ENCODE assay signal across 8 mouse cellular contexts in genomic region chr4:46990281-46991015, GRCm38 (mm10). TPM values are rescaled to one million over a fixed set of nuclear protein-coding genes. Genes with fewer than 3 reads are reported as not detected.
DNase-seq lines count a peak whose midpoint lies in the region; ATAC-seq and TF ChIP-seq lines count a peak whose summit lies in the region.

No protein-coding gene starts in this region.

- H3K27me3 ChIP-seq in E14TG2a.4 (ENCODE audit: insufficient read depth, low read length) = peaks cover 88% of the 10 kb centered on the region
- H3K27me3 ChIP-seq in intestine, embryonic 15.5 days (replicated peaks) = peaks cover 64% of the 10 kb centered on the region
- H3K27me3 ChIP-seq in midbrain, embryonic 16.5 days (ENCODE audit: control insufficient read depth, insufficient read depth, low read depth, low read length) = peaks cover 5% of the 10 kb centered on the region; the same call in 1 of the 2 replicates

- DNase-seq in cerebellum, adult 11 months = no peak
- DNase-seq in embryo, embryonic 11 days = peak; percentile 61
- no peak for DNase-seq in thymus, postnatal 10 days (ENCODE audit: low spot score in 2 of 2)

- TF ChIP-seq CTCF in E14TG2a.4 (conservative IDR thresholded peaks at IDR 0.05; ENCODE audit: low read length) = no peak

- no peaks in the 10 kb centered on the region for H3K9me3 ChIP-seq in E14TG2a.4 (ENCODE audit: low read length)
- H3K9me3 ChIP-seq in intestine, embryonic 15.5 days = no peaks in the 10 kb centered on the region
- no peaks in the 10 kb centered on the region for H3K9me3 ChIP-seq in midbrain, embryonic 16.5 days (replicated peaks; ENCODE audit: control insufficient read depth, low read length, poor library complexity, severe bottlenecking)

- peaks cover 22% of the 10 kb centered on the region for H3K4me1 ChIP-seq in E14TG2a.4 (replicated peaks; ENCODE audit: low read depth, low read length)
- H3K4me1 ChIP-seq in intestine, embryonic 15.5 days (replicated peaks) = peaks cover 21% of the 10 kb centered on the region
- peaks cover 15% of the 10 kb centered on the region for H3K4me1 ChIP-seq in midbrain, embryonic 16.5 days (ENCODE audit: control insufficient read depth, insufficient read depth, low read length)

- H3K27ac ChIP-seq in intestine, embryonic 15.5 days = no peak overlapping the region
- H3K27ac ChIP-seq in midbrain, embryonic 16.5 days (ENCODE audit: low read length) = peak overlapping the region; percentile 93

- H3K9ac ChIP-seq in intestine, embryonic 15.5 days = no peak overlapping the region
- H3K9ac ChIP-seq in midbrain, embryonic 16.5 days (ENCODE audit: low read depth, low read length) = peak overlapping the region; percentile 96

- WGBS in intestine, embryonic 15.5 days = 5% methylated on average over 29 of the region's 29 CpGs
- whole genome bisulfite sequencing in midbrain, embryonic 16.5 days = 3% methylated on average over 29 of the region's 29 CpGs

- peak overlapping the region; percentile 78 for H3K4me3 ChIP-seq in E14TG2a.4 (replicated peaks; ENCODE audit: low read length)
- H3K4me3 ChIP-seq in intestine, embryonic 15.5 days (replicated peaks) = peak overlapping the region; percentile 48; the same call in 1 of the 2 replicates
- peak overlapping the region; percentile 84 for H3K4me3 ChIP-seq in midbrain, embryonic 16.5 days (ENCODE audit: low read depth, low read length)

- no peaks in the 10 kb centered on the region for H3K36me3 ChIP-seq in E14TG2a.4 (ENCODE audit: insufficient read depth, low read length)
- no peaks in the 10 kb centered on the region for H3K36me3 ChIP-seq in intestine, embryonic 15.5 days
- no peaks in the 10 kb centered on the region for H3K36me3 ChIP-seq in midbrain, embryonic 16.5 days (ENCODE audit: control insufficient read depth, insufficient read depth, low read length)

- peak overlapping the region; percentile 90 for H3K4me2 ChIP-seq in intestine, embryonic 15.5 days (replicated peaks)
- H3K4me2 ChIP-seq in midbrain, embryonic 16.5 days (ENCODE audit: low read length) = peak overlapping the region; percentile 89

- ATAC-seq in cerebellum, adult (ENCODE audit: insufficient number of reproducible peaks, low FRiP score, low TSS enrichment) = 0 out of 2 replicates have a peak, but pooled peaks have one; percentile 1
- peak; percentile 42; the same call in 1 of the 2 replicates for ATAC-seq in intestine, embryonic 15.5 days
- ATAC-seq in midbrain, embryonic 16.5 days = peak; percentile 27
- ATAC-seq in erythroid progenitor cell, adult 5-6 weeks (replicated peaks; ENCODE audit: low FRiP score, poor library complexity, severe bottlenecking) = no peak

RNA-seq across cellular contexts. Expression of gene Gabbr2, which starts 1.2 kb away (rescaled TPM):
- polyA plus RNA-seq in intestine, embryonic 15.5 days (2015; fragmentation: Nextera tagmentation; extraction: Ambion mirVana) = 0.15 and 0.19 TPM in 2 replicates
- polyA plus RNA-seq in midbrain, embryonic 16.5 days (2015; fragmentation: Nextera tagmentation; extraction: Ambion mirVana) = 11.3 and 13.9 TPM in 2 replicates
- not detected in 2 replicates for total RNA-seq in erythroid progenitor cell, adult 5-6 weeks (2015; ENCODE audit: low replicate concordance)
- 0.38 and 1.2 TPM in 2 replicates for total RNA-seq in erythroid progenitor cell, adult 5-6 weeks (2017; ENCODE audit: low replicate concordance)

Comparison
In these comparisons a context has a peak if more than half of its experiments do, and no peak if none do; other contexts are left out.
1. RNA of gene Gabbr2, which starts 1.2 kb away (polyA plus RNA-seq): 11.3 to 13.9 TPM in midbrain, embryonic 16.5 days; 0.15 to 0.19 TPM in intestine, embryonic 15.5 days; every median in the first group is over 10 times any median in the second.
2. Peak in every context shown above with its lines, with median percentiles within 50 percentile points of each other: H3K4me3 ChIP-seq.